ENCODE assay signal across 8 mouse cellular contexts in the genomic region with DNA sequence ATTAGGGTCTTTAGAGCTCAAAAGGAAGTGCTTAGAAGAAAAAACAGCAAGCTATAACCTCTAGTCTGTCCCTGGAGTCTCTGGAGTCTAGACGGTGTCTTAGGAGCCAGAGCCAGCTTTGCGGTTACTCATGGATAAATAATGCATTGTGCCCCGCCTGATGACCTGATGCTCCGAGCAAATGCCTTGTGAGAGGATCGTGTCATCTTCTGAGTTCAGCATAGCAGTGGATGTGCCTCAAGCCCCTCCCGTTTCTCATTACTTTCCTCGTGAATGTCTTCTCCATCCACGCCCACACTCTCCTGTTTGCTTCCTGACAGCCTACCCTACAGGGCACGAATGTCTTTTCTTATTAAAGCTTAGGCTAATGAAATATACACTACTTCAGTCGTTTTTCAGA.
DNase-seq lines count a peak whose midpoint lies in the region; ATAC-seq lines count a peak whose summit lies in the region.

No protein-coding gene starts in this region.

- ATAC-seq in forebrain, embryonic 11.5 days (replicated peaks; ENCODE audit: low FRiP score): no peak
- no peak for ATAC-seq in forebrain, embryonic 14.5 days
- ATAC-seq in hindbrain, embryonic 14.5 days (ENCODE audit: low FRiP score): no peak
- peak; percentile 58; the same call in 1 of the 2 replicates for ATAC-seq in midbrain, embryonic 15.5 days (replicated peaks)
- ATAC-seq in kidney, embryonic 16.5 days (ENCODE audit: low FRiP score, low TSS enrichment): no peak

- no peaks in the 10 kb centered on the region for H3K9me3 ChIP-seq in forebrain, embryonic 11.5 days (ENCODE audit: control insufficient read depth, low read length)
- no peaks in the 10 kb centered on the region for H3K9me3 ChIP-seq in forebrain, embryonic 14.5 days (replicated peaks; ENCODE audit: control insufficient read depth, low read length)
- H3K9me3 ChIP-seq in hindbrain, embryonic 14.5 days (ENCODE audit: control insufficient read depth, low read length): no peaks in the 10 kb centered on the region
- H3K9me3 ChIP-seq in midbrain, embryonic 15.5 days: no peaks in the 10 kb centered on the region
- 0 out of 2 replicates have a peak, but pooled peaks cover under 1% of the 10 kb centered on the region for H3K9me3 ChIP-seq in kidney, embryonic 16.5 days (ENCODE audit: low read length)

- H3K27me3 ChIP-seq in forebrain, embryonic 11.5 days (ENCODE audit: control insufficient read depth, insufficient read depth, low read length): no peaks in the 10 kb centered on the region
- H3K27me3 ChIP-seq in forebrain, embryonic 14.5 days (replicated peaks; ENCODE audit: control insufficient read depth, insufficient read depth, low read length): no peaks in the 10 kb centered on the region
- H3K27me3 ChIP-seq in hindbrain, embryonic 14.5 days (ENCODE audit: control insufficient read depth, insufficient read depth, low read length): no peaks in the 10 kb centered on the region
- H3K27me3 ChIP-seq in midbrain, embryonic 15.5 days (replicated peaks): no peaks in the 10 kb centered on the region
- H3K27me3 ChIP-seq in kidney, embryonic 16.5 days (ENCODE audit: insufficient read depth, low read length): no peaks in the 10 kb centered on the region

- no peak overlapping the region for H3K9ac ChIP-seq in forebrain, embryonic 11.5 days (ENCODE audit: low read length)
- H3K9ac ChIP-seq in forebrain, embryonic 14.5 days (ENCODE audit: low read length): no peak overlapping the region
- 0 out of 2 replicates have a peak overlapping the region, but pooled peaks have one; percentile 5 for H3K9ac ChIP-seq in hindbrain, embryonic 14.5 days
- H3K9ac ChIP-seq in midbrain, embryonic 15.5 days: no peak overlapping the region
- no peak overlapping the region for H3K9ac ChIP-seq in kidney, embryonic 16.5 days (replicated peaks; ENCODE audit: low read length)

- no peaks in the 10 kb centered on the region for H3K4me1 ChIP-seq in forebrain, embryonic 11.5 days (replicated peaks; ENCODE audit: control insufficient read depth, insufficient read depth, low read length)
- peaks cover 4% of the 10 kb centered on the region; the same call in 1 of the 2 replicates for H3K4me1 ChIP-seq in forebrain, embryonic 14.5 days (ENCODE audit: control insufficient read depth, insufficient read depth, low read length)
- H3K4me1 ChIP-seq in hindbrain, embryonic 14.5 days (replicated peaks; ENCODE audit: control insufficient read depth, insufficient read depth, low read length): peaks cover 9% of the 10 kb centered on the region
- H3K4me1 ChIP-seq in midbrain, embryonic 15.5 days: peaks cover 9% of the 10 kb centered on the region
- peaks cover 8% of the 10 kb centered on the region for H3K4me1 ChIP-seq in kidney, embryonic 16.5 days (ENCODE audit: insufficient read depth, low read length)

- intact Hi-C loops in left cerebral cortex, postnatal 10 days (cut with DNase I): no loop called here

- H3K27ac ChIP-seq in forebrain, embryonic 11.5 days (ENCODE audit: low read depth, low read length): no peak overlapping the region
- H3K27ac ChIP-seq in forebrain, embryonic 14.5 days (ENCODE audit: low read depth, low read length): no peak overlapping the region
- H3K27ac ChIP-seq in hindbrain, embryonic 14.5 days: peak overlapping the region; percentile 6
- H3K27ac ChIP-seq in midbrain, embryonic 15.5 days: peak overlapping the region; percentile 6
- H3K27ac ChIP-seq in kidney, embryonic 16.5 days (ENCODE audit: low read length): no peak overlapping the region

- no peak overlapping the region for H3K4me3 ChIP-seq in forebrain, embryonic 11.5 days (ENCODE audit: low read depth, low read length)
- no peak overlapping the region for H3K4me3 ChIP-seq in forebrain, embryonic 14.5 days (ENCODE audit: low read depth, low read length)
- H3K4me3 ChIP-seq in hindbrain, embryonic 14.5 days (replicated peaks; ENCODE audit: low read length): no peak overlapping the region
- no peak overlapping the region for H3K4me3 ChIP-seq in midbrain, embryonic 15.5 days
- H3K4me3 ChIP-seq in kidney, embryonic 16.5 days (ENCODE audit: low read length): no peak overlapping the region

- WGBS in forebrain, embryonic 11.5 days: 37% methylated on average over 10 of the region's 10 CpGs
- 36% methylated on average over 10 of the region's 10 CpGs for WGBS in forebrain, embryonic 14.5 days
- WGBS in hindbrain, embryonic 14.5 days: 13% methylated on average over 10 of the region's 10 CpGs
- WGBS in midbrain, embryonic 15.5 days: 23% methylated on average over 10 of the region's 10 CpGs
- 19% methylated on average over 10 of the region's 10 CpGs for WGBS in kidney, embryonic 16.5 days

- no peak overlapping the region for H3K4me2 ChIP-seq in forebrain, embryonic 11.5 days (ENCODE audit: low read depth, low read length, severe bottlenecking)
- no peak overlapping the region for H3K4me2 ChIP-seq in forebrain, embryonic 14.5 days (ENCODE audit: low read length)
- H3K4me2 ChIP-seq in hindbrain, embryonic 14.5 days (replicated peaks): no peak overlapping the region
- H3K4me2 ChIP-seq in midbrain, embryonic 15.5 days: no peak overlapping the region
- H3K4me2 ChIP-seq in kidney, embryonic 16.5 days (replicated peaks; ENCODE audit: low read depth, low read length): no peak overlapping the region

- no peaks in the 10 kb centered on the region for H3K36me3 ChIP-seq in forebrain, embryonic 11.5 days (ENCODE audit: control insufficient read depth, insufficient read depth, low read length)
- H3K36me3 ChIP-seq in forebrain, embryonic 14.5 days (ENCODE audit: control insufficient read depth, insufficient read depth, low read length): no peaks in the 10 kb centered on the region
- H3K36me3 ChIP-seq in hindbrain, embryonic 14.5 days (replicated peaks; ENCODE audit: control insufficient read depth, insufficient read depth): peaks cover 4% of the 10 kb centered on the region; the same call in 1 of the 2 replicates
- H3K36me3 ChIP-seq in midbrain, embryonic 15.5 days (replicated peaks): no peaks in the 10 kb centered on the region
- 0 out of 2 replicates have a peak, but pooled peaks cover 3% of the 10 kb centered on the region for H3K36me3 ChIP-seq in kidney, embryonic 16.5 days (ENCODE audit: insufficient read depth, low read length)

- peak; percentile 30 for DNase-seq in forebrain, embryonic 11.5 days (ENCODE audit: low spot score)
- DNase-seq in forebrain, embryonic 14.5 days (ENCODE audit: low spot score): no peak
- peak; percentile 40 for DNase-seq in brain, adult 2 months (ENCODE audit: low read depth, low spot score)
- no peak for DNase-seq in hindbrain, embryonic 14.5 days (ENCODE audit: low spot score)
- no peak for DNase-seq in thymus, postnatal 36 days
- no peak for DNase-seq in left cerebral cortex, postnatal 10 days (ENCODE audit: extremely low spot score in 1 of 2, low spot score in 2 of 2)

Comparison
In these comparisons a context has a peak if more than half of its experiments do, and no peak if none do; other contexts are left out.
1. DNase-seq: peak in forebrain, embryonic 11.5 days (single experiment) and brain, adult 2 months (single experiment); none in forebrain, embryonic 14.5 days (single experiment), hindbrain, embryonic 14.5 days (single experiment), thymus, postnatal 36 days (0 of 2) and left cerebral cortex, postnatal 10 days (0 of 2).
2. H3K27ac ChIP-seq: peak in hindbrain, embryonic 14.5 days (single experiment) and midbrain, embryonic 15.5 days (single experiment); none in forebrain, embryonic 11.5 days (single experiment), forebrain, embryonic 14.5 days (single experiment) and kidney, embryonic 16.5 days (single experiment).